Mouse (Mus musculus): ENCODE measurements around the gene Enpp3.

Enpp3 gene

DNA sequence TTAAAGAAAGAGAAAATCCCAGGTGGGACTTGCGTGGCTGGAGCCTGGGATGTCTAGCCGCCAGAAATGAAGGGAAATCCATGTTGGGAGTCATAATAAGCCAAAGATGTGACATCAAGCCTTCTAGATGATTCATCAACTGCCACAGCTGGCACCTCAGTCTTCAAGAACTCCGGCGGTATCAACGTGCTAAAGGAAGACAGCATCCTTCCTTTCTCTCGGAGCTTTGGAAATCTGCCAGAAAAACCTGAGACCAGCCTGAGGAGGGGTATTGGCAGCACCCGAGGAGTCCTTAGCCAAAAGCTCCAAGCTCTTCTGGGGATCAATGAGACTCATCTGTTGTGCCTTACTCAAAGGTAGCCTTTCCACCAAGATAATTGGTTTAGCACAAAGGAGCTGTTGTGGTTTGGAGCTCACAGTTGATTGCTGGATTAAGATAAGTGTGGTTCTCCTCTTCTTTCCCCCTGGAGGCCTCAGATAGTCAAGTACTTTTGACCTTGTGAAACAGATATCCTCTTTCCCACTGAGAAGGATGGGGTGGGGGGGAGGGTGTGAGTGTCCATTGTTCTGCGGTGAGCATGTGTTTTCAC lies 84.2 kb downstream of the Enpp3 start:
- DNase-seq = no peak

DNA sequence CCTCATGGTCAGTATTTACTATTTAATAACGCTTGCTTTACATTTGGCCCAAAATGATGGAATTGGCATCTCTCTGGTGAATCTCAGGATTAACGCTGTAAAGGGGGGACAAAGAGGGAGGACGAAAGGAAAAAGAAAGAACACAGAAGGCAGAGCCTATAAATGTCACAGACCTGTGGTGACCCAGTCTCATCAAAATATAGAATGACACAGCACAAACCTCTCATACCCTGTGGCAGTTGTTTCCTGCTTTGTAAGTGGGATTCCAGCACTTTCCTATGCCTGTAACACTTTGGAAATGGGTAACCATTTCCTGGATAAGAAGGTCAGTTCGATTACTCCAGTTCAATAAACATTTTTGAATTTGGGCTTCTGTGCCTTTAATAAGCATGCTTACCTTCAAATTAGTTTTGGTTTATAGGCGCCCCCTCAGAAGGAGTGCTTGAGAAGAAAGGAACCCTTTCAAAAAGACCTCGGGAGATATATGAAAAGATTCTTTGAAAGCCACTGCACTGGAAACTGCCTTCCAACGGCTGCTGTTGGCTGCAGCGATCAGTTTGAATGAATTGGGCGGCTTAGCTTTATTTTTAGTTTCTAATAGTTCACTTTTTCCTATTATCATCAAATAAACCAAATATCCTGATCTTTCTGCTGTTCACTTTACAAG lies 87.6 kb downstream of the Enpp3 start:
- DNase-seq = no peak

DNA sequence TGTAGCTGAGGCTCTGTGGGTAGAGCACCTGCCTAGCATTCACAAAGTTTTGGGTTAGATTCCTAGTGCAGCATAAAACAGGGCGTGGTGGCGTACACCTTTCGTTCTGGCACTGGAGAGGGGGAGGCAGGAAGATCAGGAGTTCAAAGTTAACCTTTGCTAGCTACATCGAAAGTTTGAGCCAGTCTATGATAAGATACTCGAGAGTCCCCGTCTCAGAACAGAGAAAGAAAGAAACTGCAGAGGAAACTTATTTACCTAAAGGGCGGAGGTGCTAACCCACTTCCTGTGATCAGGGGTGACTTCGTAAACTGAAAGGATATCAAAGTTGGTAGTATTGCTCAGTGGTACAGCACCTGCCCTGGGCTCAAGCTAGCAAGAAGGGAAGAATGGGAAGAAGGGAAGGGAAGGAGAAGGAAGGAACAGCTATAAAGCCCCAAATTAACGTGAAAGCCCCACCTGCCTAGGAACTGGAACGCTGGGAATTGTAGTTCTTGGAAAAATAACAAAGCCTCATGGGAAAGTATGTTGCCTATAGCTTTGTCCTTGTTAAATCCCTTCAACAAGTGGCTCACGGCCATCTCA lies 88.3 kb downstream of the Enpp3 start:
- DNase-seq = no peak

DNA sequence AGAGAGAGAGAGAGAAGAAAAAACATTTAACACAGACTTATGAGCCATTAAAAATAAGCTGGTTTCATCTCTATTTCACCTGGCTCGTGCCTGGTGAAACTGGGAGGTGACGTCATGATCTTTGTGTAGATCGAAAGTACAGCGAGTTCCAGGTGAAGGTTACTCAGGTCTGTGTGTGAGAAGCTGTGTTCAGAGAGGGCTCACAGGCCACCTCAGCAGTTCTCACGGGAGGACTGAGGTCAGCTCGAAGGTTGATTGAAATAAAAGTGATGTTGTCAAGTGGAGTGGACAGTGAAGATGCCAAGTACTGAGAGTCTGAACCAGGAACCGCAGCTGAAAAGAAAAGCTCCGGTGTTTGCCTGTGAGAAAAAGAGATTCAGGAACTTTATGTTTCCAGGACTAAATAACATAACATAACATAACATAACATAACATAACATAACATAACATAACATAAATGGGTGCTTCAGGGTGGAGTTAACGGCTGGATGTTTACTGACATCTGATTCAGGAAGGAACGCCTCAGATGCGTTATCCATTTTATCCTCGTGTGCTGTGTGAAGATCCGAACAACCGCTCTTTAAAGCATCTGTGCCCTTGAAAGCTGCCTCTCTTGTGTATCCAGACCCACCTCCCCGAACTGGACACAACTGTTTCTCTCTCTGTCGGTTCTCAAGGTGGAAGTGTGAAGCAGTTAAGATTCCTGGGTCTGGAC lies 88.9 kb downstream of the Enpp3 start:
- DNase-seq = no peak

DNA sequence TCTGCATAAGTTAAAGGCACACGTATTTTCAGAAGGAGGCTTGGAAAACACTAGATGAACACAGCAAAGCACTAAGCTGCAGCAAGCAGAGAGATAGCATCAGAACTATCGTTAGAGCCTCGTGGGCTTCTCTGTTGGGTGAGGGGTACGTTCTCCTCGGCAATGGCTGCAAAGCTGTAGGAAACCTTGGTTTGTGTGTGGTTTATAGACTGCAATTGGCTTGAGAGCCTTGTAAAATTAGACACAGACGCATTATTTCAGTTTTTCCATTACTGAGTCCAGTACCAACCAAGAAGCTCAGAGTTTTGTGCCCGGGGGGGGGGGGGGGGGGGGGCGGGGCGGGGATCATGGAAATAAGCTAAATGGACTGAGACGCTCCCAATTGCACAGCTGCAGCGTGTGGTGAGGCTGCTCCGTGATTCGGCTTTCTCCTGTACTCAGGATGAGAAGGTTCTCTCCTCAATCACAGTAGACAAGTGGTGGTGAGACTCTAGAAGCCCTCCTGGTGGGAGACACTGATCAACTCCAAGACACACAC lies 99.6 kb downstream of the Enpp3 start:
- DNase-seq = no peak

DNA sequence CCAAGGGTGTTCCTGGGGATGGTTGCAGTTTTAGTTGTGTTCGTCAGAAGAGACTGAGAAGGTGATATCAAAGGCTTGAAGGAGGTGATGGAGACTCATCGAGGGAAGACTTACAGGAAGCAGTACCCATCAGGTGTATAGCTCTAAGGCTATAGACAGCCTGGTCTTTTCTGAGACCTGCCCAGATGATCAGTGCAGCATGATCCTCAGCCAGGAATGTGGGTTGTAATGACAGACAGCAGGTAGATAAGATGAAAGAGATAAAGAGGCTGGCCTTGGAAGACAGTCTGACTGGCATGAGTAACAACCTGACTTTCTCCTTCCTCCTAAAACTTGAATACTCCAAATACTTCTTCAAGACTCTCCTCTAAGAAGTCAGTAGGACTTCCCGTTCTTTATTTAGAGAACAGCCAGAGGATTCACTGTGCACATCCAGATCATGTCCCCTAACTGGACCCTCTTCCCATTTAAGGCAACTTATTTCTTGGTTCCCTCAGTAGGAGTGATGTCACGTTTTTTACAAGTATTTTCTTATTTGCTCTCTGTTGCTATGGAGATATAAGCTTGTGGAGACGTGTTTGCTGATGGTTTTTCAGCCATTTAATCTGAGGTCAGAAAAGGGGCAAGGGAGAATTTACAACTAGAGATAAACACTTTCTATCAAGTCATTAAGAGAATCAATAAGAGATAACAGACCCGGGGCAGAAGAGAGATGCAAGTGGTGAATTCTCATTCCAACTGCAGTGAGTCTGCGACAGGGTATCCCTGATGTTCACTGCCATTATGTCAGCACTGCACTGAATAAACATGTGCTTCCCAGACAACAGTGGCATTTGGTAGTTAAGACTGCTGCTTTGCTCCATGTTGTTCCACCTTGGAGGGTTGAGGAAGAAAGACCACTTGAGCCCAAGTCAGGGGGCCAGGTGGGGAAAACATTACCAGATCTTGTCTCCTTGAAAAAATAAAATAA lies 101.1 kb downstream of the Enpp3 start:
- no peak for DNase-seq

DNA sequence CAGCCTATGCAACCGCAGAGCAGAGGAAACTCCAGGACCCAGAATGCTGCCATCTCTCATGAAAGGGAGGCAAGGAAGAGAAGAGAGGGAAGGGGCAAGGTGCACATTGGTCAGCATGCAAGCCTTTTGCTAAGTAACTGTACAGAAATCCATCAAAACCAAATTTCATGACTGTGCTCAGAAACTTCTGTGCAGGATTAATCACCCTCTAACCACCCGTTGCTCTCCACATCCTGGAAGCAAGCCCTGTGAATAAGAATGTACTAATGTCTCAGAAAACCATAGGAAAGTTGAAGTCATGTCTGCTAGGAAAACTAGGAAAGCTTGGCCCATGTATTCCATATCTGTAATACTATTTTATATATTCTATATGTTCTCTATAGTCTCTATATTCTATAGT lies 103.5 kb downstream of the Enpp3 start:
- DNase-seq = no peak

DNA sequence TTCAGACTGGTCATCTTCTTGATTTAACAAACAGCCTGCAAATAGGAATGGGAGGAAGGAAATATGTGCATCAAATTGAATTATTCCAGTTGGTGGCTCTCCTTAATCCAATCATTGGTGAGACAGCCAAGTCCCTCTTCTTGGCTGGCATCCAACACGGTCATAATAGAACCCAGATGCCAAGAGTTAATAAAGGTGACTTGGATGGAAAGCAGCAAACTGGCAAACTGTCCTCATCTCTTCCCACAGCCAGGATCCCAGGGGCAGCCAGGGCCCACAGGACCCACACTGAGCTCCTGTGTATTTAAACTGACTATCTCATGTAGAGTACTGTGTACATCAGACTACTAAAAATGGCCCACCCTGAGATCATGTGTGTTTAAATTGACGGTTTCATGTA lies 104.2 kb downstream of the Enpp3 start:
- DNase-seq = no peak

DNA sequence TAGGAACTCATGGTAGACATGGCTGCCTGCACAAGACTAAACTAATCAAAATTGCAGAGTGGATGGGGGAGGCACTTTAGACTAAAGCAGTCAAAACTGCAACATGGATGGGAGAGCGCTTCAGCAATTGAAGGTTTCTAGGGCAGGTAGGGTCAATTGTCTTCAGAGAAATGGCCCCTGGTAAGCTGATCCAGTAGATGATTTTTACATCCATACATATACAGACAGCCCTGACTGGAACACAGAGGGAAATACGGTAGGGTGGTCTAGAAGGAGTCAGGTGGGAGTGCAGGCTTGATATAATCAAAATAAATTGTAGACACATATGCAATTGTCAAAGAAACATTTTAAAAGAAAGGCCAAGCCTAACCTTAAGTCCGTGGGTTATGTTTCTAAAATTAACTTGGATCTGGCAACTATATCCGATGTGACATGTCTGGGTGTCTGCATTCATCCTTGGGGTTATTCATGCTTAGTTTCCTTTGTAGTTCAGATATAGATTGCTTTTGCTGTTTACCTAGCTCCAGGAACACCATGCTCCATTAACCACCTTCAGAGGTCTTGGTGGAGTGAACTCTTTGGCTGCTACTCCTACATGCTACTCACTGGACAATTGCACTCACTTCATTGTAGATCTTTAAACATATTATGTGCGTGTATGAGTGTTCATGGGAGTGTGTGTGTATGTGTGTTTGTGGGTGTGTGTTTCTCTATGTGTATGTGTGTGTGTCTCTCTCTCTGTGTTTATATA lies 107.4 kb downstream of the Enpp3 start:
- DNase-seq = no peak

DNA sequence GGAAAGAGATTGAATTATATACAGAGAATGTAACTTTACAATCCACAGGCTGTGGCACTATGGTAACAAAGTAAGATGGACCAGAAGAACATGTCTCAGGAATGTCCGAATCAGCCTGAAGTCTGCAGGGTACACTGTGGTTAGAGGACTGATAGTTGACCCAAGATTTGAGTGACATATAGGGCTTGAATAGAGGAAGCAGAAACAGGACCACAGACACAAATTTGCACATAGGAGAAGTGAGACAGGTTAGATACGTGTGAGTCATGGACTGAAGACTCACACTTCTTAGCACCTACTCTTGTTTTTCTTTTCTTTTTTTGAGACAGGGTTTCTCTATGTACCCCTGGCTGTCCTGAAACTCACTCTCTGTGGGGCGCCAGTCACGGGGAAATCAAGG lies 115.1 kb downstream of the Enpp3 start:
- no peak for DNase-seq

DNA sequence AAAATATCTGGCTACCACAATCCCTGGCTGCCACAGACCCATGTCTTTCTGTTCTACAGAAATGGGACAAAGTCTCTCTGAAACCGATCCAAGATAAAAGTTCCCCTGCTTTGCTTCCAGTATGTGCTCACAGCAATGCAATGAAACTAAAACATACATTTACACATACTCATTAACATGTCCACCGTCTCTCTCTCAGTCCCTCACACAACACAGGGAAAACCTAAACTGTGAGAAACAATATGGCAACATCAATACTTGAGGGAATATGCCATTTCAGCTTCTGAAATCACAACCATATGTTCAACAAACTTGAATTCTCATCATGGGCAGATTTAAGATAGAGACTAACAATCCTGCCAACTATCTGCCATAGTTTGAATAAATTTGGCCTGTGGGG lies 117.4 kb downstream of the Enpp3 start:
- DNase-seq = no peak

Data from cerebellum, adult 11-12 months (tissue).